Mouse (Mus musculus): Measurements from ENCODE around the gene Isg20.

Isg20 gene

DNA sequence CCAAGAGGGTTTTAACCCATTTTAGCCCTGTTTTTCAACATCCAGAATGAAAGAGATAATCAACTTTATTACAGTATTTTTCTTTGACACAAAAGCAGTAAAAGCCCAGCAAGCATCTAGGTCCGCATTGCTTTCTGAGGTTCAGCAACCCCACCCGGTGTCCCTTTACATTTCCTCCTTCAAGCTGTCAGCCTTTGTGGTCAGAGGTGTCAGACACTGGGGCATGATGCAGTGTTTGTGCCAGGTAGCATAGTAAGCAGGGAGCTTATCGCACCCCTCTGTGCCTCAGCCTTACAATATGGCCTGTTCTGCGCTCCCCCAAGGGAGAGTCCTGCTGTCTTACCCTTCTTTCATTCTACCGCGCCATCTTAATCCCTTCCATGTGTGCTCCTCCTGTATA lies 4.2 kb upstream of the Isg20 start:
- DNase-seq, result no peak

DNA sequence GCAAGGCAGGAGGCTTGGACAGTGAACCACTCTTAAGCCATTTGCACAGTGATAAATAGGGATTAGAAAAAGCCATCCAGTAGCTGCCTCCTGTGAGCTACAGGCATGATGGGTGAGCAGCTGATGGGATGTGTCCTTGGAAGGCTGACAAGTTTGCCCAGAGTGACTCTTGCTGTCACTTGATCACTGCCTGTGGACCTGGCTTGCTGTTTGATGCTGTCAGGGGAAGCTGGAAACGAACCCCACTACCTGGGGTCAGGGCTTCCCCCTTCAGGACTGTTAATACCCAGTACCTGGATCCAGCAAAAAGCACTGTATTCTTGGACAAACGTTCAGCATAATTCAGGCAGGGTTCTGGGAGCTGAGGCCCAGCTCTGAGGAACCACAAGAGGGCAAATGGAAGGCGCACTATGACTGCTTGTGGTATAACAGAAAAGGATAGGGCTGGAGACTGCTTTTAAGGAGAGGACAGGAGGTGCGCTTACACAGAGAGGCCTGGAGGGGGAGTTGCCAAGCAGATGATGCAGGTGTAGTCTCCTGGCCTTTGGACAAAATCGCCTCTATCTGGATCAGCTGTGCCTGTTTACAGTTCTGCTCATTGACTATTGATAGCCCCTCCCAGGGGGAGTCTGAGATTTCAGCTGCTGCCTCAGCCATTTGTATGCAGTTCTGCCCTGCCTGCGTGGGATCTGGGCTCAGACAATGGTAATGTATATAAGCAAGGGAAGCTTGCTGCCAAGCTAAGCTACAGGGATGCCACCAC lies 2.7 kb upstream of the Isg20 start:
- DNase-seq, result no peak

- no peak for DNase-seq
These were observed 2.0 kb upstream of the Isg20 start for GRCm38 (mm10) chr7:78911209-78911608.

DNA sequence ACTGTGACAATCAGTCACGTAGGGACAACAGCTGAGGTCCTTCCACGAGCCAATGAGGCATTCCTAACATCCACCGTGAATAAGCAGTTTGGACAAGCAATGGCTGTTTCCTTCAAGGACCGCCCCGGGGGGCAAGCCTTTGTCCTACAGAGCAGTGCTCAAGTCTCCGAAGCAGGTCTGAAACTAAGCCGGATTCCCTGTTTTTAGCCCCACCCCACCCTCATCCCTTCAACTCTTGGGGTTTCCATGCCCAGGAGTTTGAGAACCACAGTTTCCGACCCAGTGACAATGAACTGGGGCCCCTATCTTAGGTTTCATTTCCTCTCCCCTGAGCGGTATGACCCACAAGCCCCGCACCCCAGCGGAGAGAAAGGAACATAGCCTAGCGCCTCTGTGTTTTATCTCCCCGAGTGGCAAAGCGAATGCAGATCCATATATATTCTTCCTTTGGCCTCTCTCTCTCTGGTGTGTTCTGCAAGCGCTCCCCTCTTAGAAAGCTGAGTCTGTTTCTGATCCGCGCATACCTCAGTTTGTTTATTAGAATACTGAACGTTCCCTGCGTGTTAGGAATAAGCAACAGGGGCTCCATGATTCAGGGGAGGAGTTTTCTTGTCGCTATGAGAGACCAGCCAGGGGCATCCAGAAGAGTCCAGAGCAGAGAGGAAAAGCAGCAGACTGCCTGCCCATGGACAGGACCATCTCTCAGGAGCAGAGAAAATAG lies 811 bp upstream of the Isg20 start:
- peak; percentile 45 to 50 for DNase-seq

DNA sequence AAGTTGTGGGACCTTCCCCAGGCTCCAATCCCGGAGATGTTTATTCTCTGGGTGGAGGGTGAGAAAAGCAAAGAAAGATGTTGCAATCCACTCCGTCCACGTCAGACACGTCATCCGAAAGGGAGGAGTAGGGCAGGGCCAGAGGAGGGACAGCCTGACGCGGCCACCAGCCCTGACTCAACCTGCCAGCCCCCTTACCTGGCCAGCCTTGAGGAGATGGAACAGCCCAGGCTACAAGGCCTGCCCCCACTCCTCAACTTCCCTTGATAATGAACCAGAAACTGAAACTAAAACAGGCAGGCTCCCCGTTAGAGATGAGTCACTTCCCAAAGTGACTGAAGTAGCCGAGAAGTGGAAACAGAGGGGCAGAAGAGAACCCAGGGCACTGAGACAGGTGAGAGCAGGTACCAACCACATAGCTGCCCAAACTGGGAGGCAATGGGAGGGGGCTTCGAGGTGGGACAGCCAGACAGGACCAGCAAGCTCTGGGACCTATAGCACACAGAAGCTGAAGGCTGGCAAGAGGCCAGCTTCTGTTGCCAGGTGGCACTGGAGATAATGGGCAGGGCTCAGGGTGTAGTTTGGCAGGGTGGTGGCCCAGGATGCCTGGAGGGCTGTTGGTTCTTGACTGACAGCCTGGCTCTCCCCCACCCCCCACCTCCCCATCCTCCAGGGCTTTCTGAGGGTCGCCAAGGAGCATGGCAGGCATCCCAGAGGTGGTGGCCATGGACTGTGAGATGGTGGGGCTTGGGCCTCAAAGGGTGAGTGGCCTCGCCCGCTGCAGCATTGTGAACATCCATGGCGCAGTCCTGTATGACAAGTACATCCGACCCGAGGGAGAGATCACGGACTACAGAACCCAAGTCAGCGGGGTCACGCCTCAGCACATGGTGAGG lies 673 bp downstream of the Isg20 start:
- DNase-seq, result peak; percentile 85 to 87

GRCm38 (mm10) chr7:78914545-78914845 lies 1.3 kb downstream of the Isg20 start:
- no peak for DNase-seq

GRCm38 (mm10) chr7:78914896-78915510 lies 1.8 kb downstream of the Isg20 start:
- DNase-seq, result no peak

DNA sequence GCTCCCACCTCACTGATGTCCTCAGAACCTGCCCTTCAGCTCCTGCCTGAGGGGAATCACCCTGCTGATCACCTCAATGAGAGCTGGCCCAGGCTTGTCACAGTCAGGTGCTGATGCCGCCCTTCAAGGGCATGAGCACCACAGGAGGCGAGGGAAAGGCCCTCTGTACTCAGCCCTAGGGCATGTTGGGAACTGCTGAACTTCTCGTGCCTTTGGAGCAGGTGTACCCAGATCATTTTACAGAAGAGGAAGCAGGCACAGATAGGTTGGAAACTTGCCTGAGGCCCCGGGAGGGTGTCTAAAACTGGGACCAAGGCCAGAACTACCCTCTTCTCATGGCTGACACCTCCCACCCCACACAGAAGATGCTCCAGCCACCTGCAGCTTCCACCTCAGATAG lies 5.5 kb downstream of the Isg20 start:
- DNase-seq, result no peak

GRCm38 (mm10) chr7:78922506-78922905 lies 9.3 kb downstream of the Isg20 start:
- no peak for DNase-seq

DNA sequence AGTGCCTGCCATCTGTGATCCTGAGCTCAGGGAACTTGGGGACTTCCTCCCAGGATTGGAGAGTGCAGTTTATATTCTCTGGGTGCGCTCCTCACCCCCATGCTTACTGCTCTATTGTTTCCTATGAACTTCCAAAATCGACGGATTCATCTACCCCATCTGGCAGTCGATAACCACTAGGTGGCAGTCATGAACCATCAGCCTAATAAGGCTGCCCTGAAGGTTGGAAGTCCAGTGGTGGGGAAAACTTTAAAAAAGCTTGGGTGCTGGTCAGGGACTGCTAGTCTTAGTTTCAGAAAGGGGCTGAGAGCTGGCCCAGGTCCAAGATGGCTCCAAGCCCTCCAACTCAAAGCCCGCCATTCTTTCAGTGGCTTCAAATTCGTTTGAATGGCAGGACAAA lies 11.1 kb downstream of the Isg20 start:
- peak in 1 of 2 experiments; percentile 68 for DNase-seq

- no peak for DNase-seq
These were observed 11.6 kb downstream of the Isg20 start for GRCm38 (mm10) chr7:78924796-78925195.

GRCm38 (mm10) chr7:78925680-78926079 lies 12.5 kb downstream of the Isg20 start:
- no peak for DNase-seq

DNA sequence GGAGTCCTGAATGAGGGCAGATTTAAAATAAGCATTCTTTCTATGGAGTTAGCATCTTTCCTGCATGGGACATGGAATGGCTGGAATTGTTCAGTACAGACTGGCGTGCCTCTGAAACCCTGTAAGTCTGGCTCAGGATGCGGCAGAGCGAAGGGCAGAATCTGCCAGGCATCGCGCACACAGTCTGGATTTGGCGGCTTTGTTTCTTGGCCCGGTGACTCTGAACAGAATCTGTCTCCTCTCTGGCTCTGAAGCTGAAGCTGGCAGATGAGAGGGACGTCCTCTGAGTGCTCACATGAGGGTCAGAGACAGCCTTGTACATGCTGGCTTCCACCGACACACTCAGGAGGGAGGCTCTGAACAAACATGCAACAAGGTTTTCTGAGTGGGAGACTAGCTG lies 12.9 kb downstream of the Isg20 start:
- DNase-seq, result no peak

- no peak for DNase-seq
These were observed 14.0 kb downstream of the Isg20 start for GRCm38 (mm10) chr7:78927266-78927665.

DNA sequence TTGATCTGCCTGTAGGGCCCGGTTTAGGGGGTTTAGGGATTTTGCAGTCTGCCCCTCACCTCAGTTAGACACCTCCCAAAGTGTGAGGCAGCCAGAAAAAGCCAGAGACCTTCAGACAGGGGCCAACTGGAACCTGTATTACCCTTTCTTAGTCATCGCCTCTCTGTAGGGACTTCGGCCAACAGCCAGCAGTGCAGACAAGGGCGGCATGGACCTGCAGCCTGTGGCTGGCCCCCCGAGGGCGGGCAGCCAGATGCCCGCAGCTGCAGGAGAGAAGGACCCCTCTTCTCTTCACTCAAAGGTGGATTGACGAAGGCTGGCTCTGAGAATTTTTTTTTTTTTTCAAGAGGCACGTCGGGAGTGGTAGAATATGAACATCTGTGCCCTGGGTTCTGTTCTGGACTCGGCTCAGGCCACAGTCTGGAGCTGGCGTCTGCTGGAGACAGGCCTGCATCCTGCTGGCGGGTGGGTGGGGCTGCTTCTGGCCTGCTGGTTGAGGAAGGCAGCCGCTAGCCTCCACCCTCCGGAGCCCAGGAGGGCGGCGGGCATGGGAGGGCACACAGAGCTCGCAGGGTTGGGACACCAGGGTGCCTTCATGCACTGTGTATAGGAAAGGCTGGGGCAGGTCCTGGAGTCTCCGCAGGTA lies 25.9 kb downstream of the Isg20 start:
- DNase-seq, result no peak

DNA sequence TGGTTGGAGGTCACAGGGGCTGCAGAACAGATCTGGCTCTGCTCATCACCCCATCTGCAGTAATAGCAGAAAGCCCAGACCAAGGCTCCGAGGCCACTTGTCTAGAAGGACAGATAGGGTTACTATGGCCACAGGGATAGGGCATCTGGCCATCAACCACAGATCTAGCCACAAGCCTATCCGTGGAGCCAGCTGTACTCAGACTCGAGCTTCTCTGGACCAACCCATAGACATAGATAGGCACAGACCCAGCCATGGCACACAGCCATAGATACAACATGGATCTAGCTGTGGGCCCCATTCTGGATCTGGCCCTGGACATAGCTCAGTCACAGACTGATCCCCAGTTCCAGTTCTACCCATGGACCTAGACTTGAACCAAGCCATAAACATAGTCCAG lies 27.7 kb downstream of the Isg20 start:
- DNase-seq, result no peak

DNA sequence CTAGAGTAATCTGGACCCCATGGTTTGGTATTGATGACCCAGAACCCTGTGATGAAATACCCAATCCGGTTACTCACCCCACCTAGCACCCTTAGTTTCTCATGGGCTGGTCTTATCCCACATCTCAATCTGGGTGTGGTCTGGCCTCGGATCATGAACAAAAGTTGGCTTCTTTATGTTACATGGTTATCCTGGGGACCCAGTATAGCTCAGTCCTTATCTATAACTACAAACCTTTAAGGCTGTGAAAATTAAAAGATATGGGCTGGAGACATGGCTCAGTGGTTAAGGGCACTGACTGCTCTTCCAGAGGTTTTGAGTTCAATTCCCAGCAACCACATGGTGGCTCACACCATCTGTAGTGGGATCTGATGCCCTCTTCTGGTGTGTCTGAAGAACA lies 29.3 kb downstream of the Isg20 start:
- DNase-seq, result no peak

DNA sequence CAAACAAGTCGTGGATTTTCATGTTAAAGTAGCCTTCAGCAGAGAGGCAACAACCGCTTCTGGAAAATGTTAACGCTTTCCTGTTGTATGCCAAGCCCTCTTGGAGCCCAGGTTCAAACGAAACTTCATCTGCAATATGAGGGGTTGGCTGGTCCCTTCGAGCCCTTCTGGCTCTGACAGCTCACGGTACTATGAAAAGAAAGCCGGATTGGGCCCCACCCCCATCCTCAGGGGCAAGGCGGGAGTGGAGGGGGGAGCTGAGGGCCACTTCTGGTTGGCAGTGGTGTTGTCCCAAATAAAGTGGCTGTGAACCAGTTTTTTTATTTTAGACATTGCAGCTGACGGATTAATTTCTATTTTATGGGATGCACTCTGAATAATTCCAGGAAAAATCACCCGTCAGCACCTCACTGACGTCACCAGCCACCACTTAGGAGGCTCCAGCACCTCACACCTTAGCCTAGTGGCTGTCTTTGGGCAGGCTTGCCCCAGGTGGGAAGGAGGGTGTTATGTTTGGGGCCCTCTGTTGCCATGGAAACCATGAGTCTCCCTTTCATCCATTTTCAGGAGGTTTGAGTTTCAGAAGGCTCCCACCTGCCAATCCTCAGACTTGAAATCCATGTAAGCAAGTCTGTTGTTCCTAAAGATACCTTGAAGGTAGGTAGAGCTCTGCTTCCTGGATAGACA lies 40.8 kb downstream of the Isg20 start:
- no peak for DNase-seq

DNA sequence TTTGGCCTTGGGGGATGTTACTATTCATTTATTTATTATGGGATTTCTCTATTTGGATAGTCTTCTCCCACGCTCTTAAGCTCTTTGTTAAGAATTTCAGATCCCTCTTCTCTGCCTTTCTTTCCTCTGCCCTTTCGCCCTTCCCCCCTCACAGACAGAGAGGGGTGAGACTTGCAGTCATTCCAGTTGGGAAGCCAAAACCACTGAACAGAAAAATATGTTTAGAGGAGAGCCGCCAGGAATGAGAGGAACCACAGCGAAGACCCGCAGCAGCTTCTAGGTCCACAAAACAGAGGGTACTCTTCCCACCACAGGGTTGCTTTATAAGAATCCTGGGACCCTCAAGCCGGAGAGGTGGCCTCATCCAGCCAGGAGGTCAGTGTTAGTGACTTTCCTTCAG lies 41.4 kb downstream of the Isg20 start:
- DNase-seq, result no peak

DNA sequence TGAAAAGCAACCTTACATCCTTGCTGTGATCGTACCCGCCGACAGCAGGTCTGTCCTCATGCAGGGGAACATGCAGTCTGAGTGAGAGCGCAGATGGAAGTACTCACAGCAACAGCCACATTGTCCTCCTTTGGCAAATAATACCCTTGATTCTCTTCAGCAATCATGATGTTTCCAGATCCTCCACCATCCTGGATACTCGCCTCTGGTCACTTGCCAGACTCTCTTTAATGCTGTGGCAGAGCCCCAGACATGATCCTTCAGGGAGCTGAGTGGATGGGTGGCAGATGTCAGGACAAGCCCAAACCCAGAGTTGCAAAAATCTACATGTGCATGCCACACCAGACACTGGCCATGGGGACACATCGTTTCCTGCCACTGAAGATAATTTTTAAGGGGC lies 41.9 kb downstream of the Isg20 start:
- DNase-seq, result no peak

DNA sequence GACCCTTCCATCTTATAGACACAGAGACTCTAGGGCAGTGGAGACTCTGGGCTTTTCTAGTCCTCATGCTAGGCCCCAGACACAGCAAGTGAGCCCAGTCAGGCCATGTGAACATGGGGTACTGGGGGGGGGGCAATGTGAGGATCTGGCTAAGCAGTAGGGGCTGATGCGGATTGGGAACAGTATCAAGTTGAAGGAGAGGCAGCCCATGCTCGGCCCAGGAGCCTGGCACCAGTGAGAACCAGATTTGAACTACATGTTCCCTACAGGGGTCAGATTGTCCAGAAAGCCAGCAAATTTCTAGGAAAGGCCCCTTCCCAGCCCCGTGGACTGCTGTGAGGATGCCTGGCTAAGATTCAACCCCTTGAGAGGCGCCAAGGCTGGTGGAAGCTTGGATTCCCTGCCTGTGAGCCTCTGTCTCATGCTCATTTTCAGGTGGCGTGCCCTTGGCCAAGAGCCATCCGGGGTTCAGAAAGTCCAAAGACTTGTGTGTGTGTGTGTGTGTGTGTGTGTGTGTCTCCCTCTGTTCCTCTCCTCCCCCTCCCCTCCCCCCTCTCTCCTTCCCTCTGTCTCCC lies 45.4 kb downstream of the Isg20 start:
- DNase-seq, result no peak

DNA sequence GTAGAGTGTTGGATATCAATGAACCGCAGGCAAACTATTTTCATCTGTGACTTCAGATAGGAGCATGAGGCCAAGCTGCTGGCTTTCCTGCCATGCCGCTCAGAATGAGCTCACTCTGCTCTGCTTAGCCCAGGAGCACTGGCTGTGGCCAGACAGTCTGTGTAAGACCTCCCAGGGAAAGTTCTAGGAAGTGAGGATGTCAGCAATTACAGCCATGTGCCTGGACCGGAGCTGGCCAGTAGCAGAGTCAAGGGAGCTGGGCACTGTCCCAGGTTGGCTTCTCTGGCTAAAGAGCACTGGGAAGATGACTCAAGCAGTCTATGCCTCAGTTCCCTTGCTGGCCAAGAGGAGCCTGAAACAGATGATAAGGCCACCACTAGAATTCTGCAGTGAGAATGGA lies 50.7 kb downstream of the Isg20 start:
- DNase-seq, result no peak
